Mouse (Mus musculus) neural tube, embryonic 14.5 days (tissue): ENCODE results near the gene Dock3. TPM values are rescaled to one million over a fixed set of nuclear protein-coding genes. Genes with fewer than 3 reads are reported as not detected.

Experiments used
- ATAC-seq: fragments of 200-750 bp; cut with Nextera tagmentation; 2 replicates; pipeline ENCODE4 v1.8.0; 2017; ENCODE audit warnings: low read depth, mild to moderate bottlenecking, moderate TSS enrichment, moderate library complexity
- H3K27ac ChIP-seq: fragments of 300-500 bp; sonication (generic); 2 replicates; pipeline ENCODE4 v1.5.1; 2014; ENCODE audit warnings: low read depth, mild to moderate bottlenecking, control low read depth, low read length, moderate library complexity, mixed read lengths
- H3K27me3 ChIP-seq: fragments of 300-500 bp; sonication (generic); 2 replicates; pipeline ENCODE4 v1.6.1; 2014; ENCODE audit warnings: low read length; ENCODE audit not compliant: control insufficient read depth, insufficient read depth
- H3K36me3 ChIP-seq: fragments of 300-500 bp; sonication (generic); 2 replicates; pipeline ENCODE4 v1.6.1; 2014; ENCODE audit warnings: low read length, mixed read lengths; ENCODE audit not compliant: control insufficient read depth, insufficient read depth
- H3K4me1 ChIP-seq: fragments of 300-500 bp; sonication (generic); 2 replicates; pipeline ENCODE4 v1.6.1; 2014; ENCODE audit warnings: low read length; ENCODE audit not compliant: control insufficient read depth, insufficient read depth
- H3K4me2 ChIP-seq: fragments of 300-500 bp; sonication (generic); 2 replicates; pipeline ENCODE4 v1.6.1; 2014; ENCODE audit warnings: mild to moderate bottlenecking, low read depth, low read length, control low read depth
- H3K4me3 ChIP-seq: fragments of 300-500 bp; sonication (generic); 2 replicates; pipeline ENCODE4 v1.5.1; 2014; ENCODE audit warnings: low read depth, low read length, control low read depth, mixed read lengths
- H3K9ac ChIP-seq: fragments of 300-500 bp; sonication (generic); replicated peaks from 2 replicates; pipeline ENCODE4 v1.6.1; 2014; ENCODE audit warnings: low read depth, mild to moderate bottlenecking, control low read depth, low read length, mixed read lengths
- H3K9me3 ChIP-seq: fragments of 300-500 bp; sonication (generic); 2 replicates; pipeline ENCODE4 v1.6.1; 2016; ENCODE audit warnings: low read length; ENCODE audit not compliant: control insufficient read depth
- WGBS: fragments of 180-500 bp; shearing (Covaris S2); extraction: QIAGEN DNeasy Blood & Tissue Kit; methylation state at CpG from one replicate; pipeline ENCODE4 v1.1.7; 2014; 5-methylcytosine and 5-hydroxymethylcytosine counted together
- polyA plus RNA-seq: library from polyadenylated mRNA; unstranded; fragments of >200 nt; fragmentation: Nextera tagmentation; extraction: Ambion mirVana; gene quantifications from 2 replicates; pipeline ENCODE4 v1.2.1, GENCODE M21; 2014

The Dock3 gene
- polyA plus RNA-seq, 1 experiment from 2014 or later: 35.4 TPM

DNA sequence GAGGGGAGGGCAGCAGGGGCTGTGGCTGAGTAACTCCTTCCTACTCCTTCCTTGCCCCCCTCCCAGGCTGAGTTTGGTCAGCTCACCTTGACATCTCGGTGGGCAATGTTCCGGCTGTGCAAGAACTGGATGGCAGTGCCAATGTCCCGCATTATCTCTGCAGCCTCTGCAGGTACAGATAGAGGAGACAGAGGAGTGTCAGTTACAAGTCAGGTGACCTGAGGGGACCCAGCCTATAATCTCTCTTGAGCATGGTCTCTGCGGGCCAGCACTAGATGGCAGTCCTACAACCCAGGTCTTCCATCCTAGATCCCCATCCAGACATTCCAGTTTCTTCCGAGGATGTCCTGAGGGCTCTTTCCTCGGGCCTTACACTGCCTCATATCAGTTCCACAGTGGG, 30.1 kb upstream of the Dock3 start:
- Histone ChIP-seq H3K27ac (no peak overlapping the region), H3K9me3 (no peaks in the 10 kb centered on the region), H3K27me3 (no peaks in the 10 kb centered on the region), H3K36me3 (no peaks in the 10 kb centered on the region), H3K4me3 (no peak overlapping the region), H3K9ac (no peak overlapping the region), H3K4me1 (no peaks in the 10 kb centered on the region), H3K4me2 (no peak overlapping the region)
- 85% methylated on average over 6 of the region's 6 CpGs for WGBS
- no peak for ATAC-seq

- no peak overlapping the region for H3K9ac ChIP-seq
- H3K27me3 ChIP-seq: no peaks in the 10 kb centered on the region
- H3K27ac ChIP-seq: no peak overlapping the region
- WGBS: 67% methylated on average over 8 of the region's 8 CpGs
- H3K9me3 ChIP-seq: no peaks in the 10 kb centered on the region
- no peak overlapping the region for H3K4me3 ChIP-seq
- H3K4me2 ChIP-seq: no peak overlapping the region
- no peaks in the 10 kb centered on the region for H3K36me3 ChIP-seq
- 0 out of 2 replicates have a peak, but pooled peaks cover 2% of the 10 kb centered on the region for H3K4me1 ChIP-seq
- ATAC-seq: no peak
These were observed 29.1 kb upstream of the Dock3 start for GRCm38 (mm10) chr9:107260836-107261235.

GRCm38 (mm10) chr9:107260429-107260828, 28.7 kb upstream of the Dock3 start:
- no peak for ATAC-seq
- no peak overlapping the region for H3K4me3 ChIP-seq
- H3K27me3 ChIP-seq: no peaks in the 10 kb centered on the region
- no peaks in the 10 kb centered on the region for H3K36me3 ChIP-seq
- H3K4me2 ChIP-seq: no peak overlapping the region
- H3K9ac ChIP-seq: no peak overlapping the region
- H3K4me1 ChIP-seq: 0 out of 2 replicates have a peak, but pooled peaks cover 4% of the 10 kb centered on the region
- no peaks in the 10 kb centered on the region for H3K9me3 ChIP-seq
- H3K27ac ChIP-seq: no peak overlapping the region
- 71% methylated on average over 2 of the region's 2 CpGs for WGBS

DNA sequence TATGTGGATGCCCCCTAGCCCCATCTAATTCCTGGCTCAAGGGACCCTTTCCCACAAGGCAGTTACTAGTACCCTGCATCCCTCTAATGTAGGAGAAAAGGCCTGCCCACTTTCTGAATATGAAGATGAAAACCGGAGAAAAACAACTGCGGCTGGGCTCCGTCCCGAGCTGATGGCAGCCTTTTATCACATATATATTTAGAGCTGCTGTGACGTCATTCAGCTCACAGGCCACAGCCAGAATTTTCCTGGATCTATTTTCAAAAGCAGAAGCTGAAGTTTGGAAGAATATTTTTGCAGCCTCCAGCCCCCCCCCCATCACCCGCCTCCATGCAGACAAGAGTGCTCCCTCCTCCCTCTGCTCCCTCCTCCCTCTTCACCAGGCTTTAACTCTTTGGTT, 27.9 kb upstream of the Dock3 start:
- no peak overlapping the region for H3K9ac ChIP-seq
- WGBS: 70% methylated on average over 6 of the region's 6 CpGs

DNA sequence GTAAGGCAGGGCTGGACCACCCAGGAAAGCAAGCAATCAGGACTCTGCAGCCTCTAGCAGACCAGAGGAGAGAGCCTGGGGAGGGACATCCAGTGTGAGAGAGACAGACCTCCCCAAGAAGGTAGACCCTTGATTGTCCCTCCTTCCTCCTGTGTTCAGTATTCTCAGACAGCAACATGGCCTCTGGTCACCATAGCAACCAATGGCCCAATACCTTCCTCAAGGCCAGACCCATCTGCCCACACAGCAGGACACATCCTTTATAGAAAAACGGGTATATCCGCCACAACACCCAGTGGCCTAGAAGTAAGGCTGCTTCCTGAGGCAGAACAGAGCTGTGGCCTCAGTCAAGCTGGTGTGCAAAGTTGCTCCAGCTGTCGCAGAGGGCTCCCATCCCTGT, 23.9 kb upstream of the Dock3 start:
- 25% methylated on average over 3 of the region's 3 CpGs for WGBS
- 0 out of 2 replicates have a peak, but pooled peaks cover 14% of the 10 kb centered on the region for H3K4me1 ChIP-seq
- H3K4me3 ChIP-seq: no peak overlapping the region
- no peaks in the 10 kb centered on the region for H3K9me3 ChIP-seq
- H3K27ac ChIP-seq: no peak overlapping the region
- no peaks in the 10 kb centered on the region for H3K27me3 ChIP-seq
- ATAC-seq: no peak
- no peaks in the 10 kb centered on the region for H3K36me3 ChIP-seq
- H3K4me2 ChIP-seq: no peak overlapping the region
- no peak overlapping the region for H3K9ac ChIP-seq

More for the DNA sequence above, 27.9 kb upstream of the Dock3 start:
- ATAC-seq: no peak
- Histone ChIP-seq H3K27ac (no peak overlapping the region), H3K36me3 (no peaks in the 10 kb centered on the region), H3K9me3 (no peaks in the 10 kb centered on the region), H3K4me2 (no peak overlapping the region), H3K4me3 (no peak overlapping the region), H3K4me1 (0 out of 2 replicates have a peak, but pooled peaks cover 4% of the 10 kb centered on the region), H3K27me3 (no peaks in the 10 kb centered on the region)

DNA sequence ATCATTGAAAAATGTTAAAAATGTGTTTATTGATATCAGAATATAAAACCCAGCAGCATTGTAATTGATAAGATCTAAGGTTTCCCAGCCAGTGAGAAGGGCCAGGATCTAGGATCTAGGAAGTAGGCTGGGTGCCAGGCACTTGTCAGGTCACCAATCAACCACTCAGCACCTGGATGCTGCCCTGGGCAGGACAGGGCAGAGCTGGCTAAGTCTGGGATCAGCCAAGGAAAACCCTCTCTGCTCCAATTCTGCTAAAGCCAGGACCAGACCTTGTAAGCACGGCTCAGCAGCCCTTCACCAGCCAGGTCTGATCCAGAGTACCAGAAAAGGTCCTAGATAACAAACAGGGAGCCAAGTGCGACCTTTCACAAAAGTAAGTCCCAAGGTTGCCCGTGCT, 23.2 kb upstream of the Dock3 start:
- WGBS: 92% methylated on average over 3 of the region's 3 CpGs
- Histone ChIP-seq H3K9ac (no peak overlapping the region), H3K4me3 (no peak overlapping the region), H3K27ac (no peak overlapping the region), H3K4me2 (no peak overlapping the region), H3K9me3 (no peaks in the 10 kb centered on the region), H3K4me1 (0 out of 2 replicates have a peak, but pooled peaks cover 14% of the 10 kb centered on the region), H3K36me3 (no peaks in the 10 kb centered on the region), H3K27me3 (no peaks in the 10 kb centered on the region)
- ATAC-seq: no peak

DNA sequence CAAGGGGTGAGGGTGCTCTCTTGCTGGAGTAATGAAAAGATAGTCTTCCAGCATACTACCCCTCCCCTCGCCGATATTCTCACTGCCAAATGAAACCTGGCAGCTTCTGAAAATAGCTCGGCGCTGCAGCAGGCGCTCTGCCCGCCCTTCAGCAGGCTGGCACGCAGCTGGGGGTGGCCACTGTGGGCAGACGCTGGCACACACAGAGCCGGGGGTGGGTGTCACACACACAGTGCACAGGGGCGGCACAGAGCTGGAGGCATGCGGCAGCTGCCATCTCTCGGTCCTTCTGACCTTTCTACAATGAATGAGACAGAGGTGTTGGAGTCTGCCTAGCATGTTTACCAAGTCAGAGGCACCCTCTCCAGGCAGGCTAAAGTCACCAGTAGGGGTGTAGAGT, 22.8 kb upstream of the Dock3 start:
- no peak overlapping the region for H3K4me2 ChIP-seq
- ATAC-seq: peak; percentile 77; the same call in 1 of the 2 replicates
- no peaks in the 10 kb centered on the region for H3K36me3 ChIP-seq
- H3K4me1 ChIP-seq: 0 out of 2 replicates have a peak, but pooled peaks cover 14% of the 10 kb centered on the region
- no peak overlapping the region for H3K9ac ChIP-seq
- H3K27ac ChIP-seq: no peak overlapping the region
- no peaks in the 10 kb centered on the region for H3K9me3 ChIP-seq
- H3K27me3 ChIP-seq: no peaks in the 10 kb centered on the region
- no peak overlapping the region for H3K4me3 ChIP-seq
- WGBS: 52% methylated on average over 12 of the region's 12 CpGs

DNA sequence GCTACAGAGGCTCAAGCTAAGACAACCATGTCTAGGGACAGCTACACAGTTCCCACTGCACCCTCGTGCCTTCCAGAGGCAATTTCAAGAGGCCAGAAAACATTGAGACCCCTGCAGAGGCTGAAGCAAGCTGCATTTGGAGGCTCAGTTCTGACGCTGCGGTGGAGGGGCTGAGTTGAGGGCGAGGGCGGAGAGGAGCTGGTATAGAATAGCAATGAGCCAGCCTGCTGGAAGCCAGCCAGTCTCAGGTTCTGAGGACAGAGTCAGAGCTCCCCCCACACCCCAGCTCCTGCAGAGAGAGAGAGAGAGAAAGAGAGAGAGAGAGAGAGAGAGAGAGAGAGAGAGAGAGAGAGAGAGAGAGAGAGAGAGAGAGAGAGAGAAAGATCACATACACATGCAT, 20.5 kb upstream of the Dock3 start:
- WGBS: 6% methylated on average over 5 of the region's 5 CpGs
- Histone ChIP-seq H3K4me1 (0 out of 2 replicates have a peak, but pooled peaks cover 14% of the 10 kb centered on the region), H3K9ac (no peak overlapping the region), H3K9me3 (no peaks in the 10 kb centered on the region), H3K36me3 (no peaks in the 10 kb centered on the region), H3K27me3 (no peaks in the 10 kb centered on the region), H3K4me3 (no peak overlapping the region), H3K4me2 (no peak overlapping the region), H3K27ac (peak overlapping the region; percentile 55; the same call in 1 of the 2 replicates)
- ATAC-seq: peak; percentile 78

GRCm38 (mm10) chr9:107250416-107251337, 19.0 kb upstream of the Dock3 start:
- Histone ChIP-seq H3K27ac (no peak overlapping the region), H3K9me3 (no peaks in the 10 kb centered on the region), H3K9ac (no peak overlapping the region), H3K27me3 (no peaks in the 10 kb centered on the region), H3K36me3 (no peaks in the 10 kb centered on the region), H3K4me3 (no peak overlapping the region), H3K4me2 (no peak overlapping the region), H3K4me1 (0 out of 2 replicates have a peak, but pooled peaks cover 10% of the 10 kb centered on the region)
- WGBS: 78% methylated on average over 14 of the region's 14 CpGs
- no peak for ATAC-seq
